Mouse (Mus musculus) liver, embryonic 11.5 days (tissue): ENCODE data around the gene Il3. TPM values are rescaled to one million over a fixed set of nuclear protein-coding genes. Genes with fewer than 3 reads are reported as not detected.

Experiments
- ATAC-seq: fragments of 200-750 bp; cut with Nextera tagmentation; replicated peaks from 2 replicates; pipeline ENCODE4 v1.8.0; 2017; ENCODE audit warnings: moderate number of reproducible peaks, mild to moderate bottlenecking, moderate TSS enrichment, moderate library complexity; ENCODE audit not compliant: low FRiP score
- DNase-seq: peaks from one replicate; pipeline ENCODE4 v3.0.0-alpha.2; 2017; ENCODE audit warnings: low spot score
- H3K27ac ChIP-seq: fragments of 300-500 bp; sonication (generic); 2 replicates; pipeline ENCODE4 v1.5.1; 2014; ENCODE audit warnings: mild to moderate bottlenecking, low read depth, low read length, control low read depth
- H3K27me3 ChIP-seq: fragments of 300-500 bp; sonication (generic); replicated peaks from 2 replicates; pipeline ENCODE4 v1.6.1; 2014; ENCODE audit warnings: low read length, mixed read lengths; ENCODE audit not compliant: control insufficient read depth, insufficient read depth
- H3K36me3 ChIP-seq: fragments of 300-500 bp; sonication (generic); 2 replicates; pipeline ENCODE4 v1.6.1; 2014; ENCODE audit warnings: mild to moderate bottlenecking, low read length, moderate library complexity, mixed read lengths; ENCODE audit not compliant: control insufficient read depth, insufficient read depth
- H3K4me1 ChIP-seq: fragments of 300-500 bp; sonication (generic); replicated peaks from 2 replicates; pipeline ENCODE4 v1.6.1; 2014; ENCODE audit warnings: low read length, mixed read lengths; ENCODE audit not compliant: control insufficient read depth, insufficient read depth
- H3K4me2 ChIP-seq: fragments of 300-500 bp; sonication (generic); 2 replicates; pipeline ENCODE4 v1.6.1; 2014; ENCODE audit warnings: mild to moderate bottlenecking, control low read depth, moderate library complexity
- H3K4me3 ChIP-seq: fragments of 300-500 bp; sonication (generic); 2 replicates; pipeline ENCODE4 v1.5.1; 2014; ENCODE audit warnings: low read depth, low read length, control low read depth
- H3K9ac ChIP-seq: fragments of 300-500 bp; sonication (generic); 2 replicates; pipeline ENCODE4 v1.6.1; 2014; ENCODE audit warnings: low read depth, low read length, control low read depth
- H3K9me3 ChIP-seq: fragments of 300-500 bp; sonication (generic); 2 replicates; pipeline ENCODE4 v1.6.1; 2016; ENCODE audit warnings: low read length, inconsistent platforms, mixed read lengths; ENCODE audit not compliant: control insufficient read depth
- WGBS: fragments of 180-500 bp; shearing (Covaris S2); extraction: QIAGEN DNeasy Blood & Tissue Kit; methylation state at CpG from one replicate; pipeline ENCODE4 v1.1.7; 2014; 5-methylcytosine and 5-hydroxymethylcytosine counted together
- polyA plus RNA-seq: library from polyadenylated mRNA; unstranded; fragments of >200 nt; fragmentation: Nextera tagmentation; extraction: Ambion mirVana; gene quantifications from 2 replicates; pipeline ENCODE4 v1.2.1, GENCODE M21; 2014

The Il3 gene
- not detected in 2 replicates for polyA plus RNA-seq

DNA sequence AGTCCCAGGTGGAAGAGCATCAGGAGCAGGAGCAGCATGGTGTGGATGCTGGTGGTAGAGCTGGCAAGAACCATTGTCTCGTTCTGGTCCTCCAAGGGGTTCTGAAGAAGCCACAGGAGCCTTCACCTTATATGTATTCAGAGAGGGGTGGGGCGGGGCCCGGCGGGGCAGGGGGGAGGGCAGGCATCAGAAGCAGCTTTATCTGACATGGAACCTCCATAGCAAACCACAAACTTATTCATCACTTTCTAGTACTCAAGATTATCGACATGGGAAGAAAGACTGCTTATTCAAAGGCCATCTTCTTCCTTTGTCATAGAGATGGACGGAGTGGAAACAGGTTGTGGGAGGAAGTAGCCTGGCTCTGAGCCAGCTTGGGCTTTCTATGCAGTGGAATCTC lies at the start of gene Il3:
TSS of gene Il3 (minus strand) at position 101 of the 400 bp plus-strand sequence.
- no peak for DNase-seq
- no peaks in the 10 kb centered on the region for H3K36me3 ChIP-seq
- H3K4me1 ChIP-seq, result no peaks in the 10 kb centered on the region
- ATAC-seq, result no peak
- no peaks in the 10 kb centered on the region for H3K27me3 ChIP-seq
- H3K9ac ChIP-seq, result no peak within 1 kb of the TSS
- no peak within 1 kb of the TSS for H3K4me3 ChIP-seq
- H3K4me2 ChIP-seq, result no peak within 1 kb of the TSS
- 67% methylated on average over 6 of the region's 6 CpGs for WGBS
- H3K27ac ChIP-seq, result no peak within 1 kb of the TSS
- H3K9me3 ChIP-seq, result no peaks in the 10 kb centered on the region

DNA sequence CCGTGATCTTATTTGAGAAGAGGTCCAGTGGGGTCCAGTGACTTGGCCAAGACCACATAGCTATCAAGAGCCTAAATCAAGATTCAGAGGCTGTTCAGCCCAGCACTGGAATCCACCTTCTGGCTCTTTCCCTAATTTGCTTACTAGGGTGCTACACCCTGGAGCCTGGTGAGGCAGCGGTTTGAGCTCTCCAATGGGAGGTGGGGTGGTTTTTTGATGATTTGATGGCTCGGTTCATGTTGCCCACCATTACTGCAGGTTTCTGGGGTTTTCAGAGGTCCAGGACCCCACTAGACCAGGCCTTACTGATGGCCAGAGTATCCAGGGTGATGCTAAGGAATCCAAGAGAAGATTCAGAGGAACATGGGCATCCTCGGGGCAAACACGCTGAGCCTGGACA lies 48.3 kb upstream of the Il3 start:
- 84% methylated on average over 5 of the region's 5 CpGs for WGBS
- Histone ChIP-seq H3K4me2 (peak overlapping the region; percentile 41), H3K36me3 (no peaks in the 10 kb centered on the region), H3K4me1 (peaks cover 24% of the 10 kb centered on the region), H3K4me3 (no peak overlapping the region), H3K27ac (peak overlapping the region; percentile 79; the same call in 1 of the 2 replicates), H3K9ac (no peak overlapping the region), H3K9me3 (no peaks in the 10 kb centered on the region), H3K27me3 (no peaks in the 10 kb centered on the region)
- no peak for ATAC-seq
- DNase-seq, result no peak

DNA sequence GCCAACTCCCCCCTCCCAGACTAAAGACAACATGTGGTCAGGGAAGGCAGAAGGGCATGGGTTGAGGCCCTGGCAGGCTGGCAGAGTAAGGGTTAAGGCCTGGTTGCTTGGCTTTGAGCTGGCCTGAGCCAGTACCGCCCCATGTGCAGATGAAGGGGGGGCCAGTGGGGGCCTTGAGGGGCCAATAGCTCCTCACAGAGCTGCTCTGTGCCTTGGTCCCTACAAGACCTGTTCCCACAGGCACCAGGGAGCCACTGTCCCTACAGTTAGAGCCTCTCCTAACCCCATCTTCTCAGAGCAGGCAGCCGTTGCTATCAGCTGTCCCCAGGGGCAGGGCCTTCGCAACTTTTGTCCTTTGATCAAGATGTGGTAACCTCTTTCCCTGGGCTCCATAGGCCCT lies 47.7 kb upstream of the Il3 start:
- H3K27me3 ChIP-seq, result no peaks in the 10 kb centered on the region
- H3K9me3 ChIP-seq, result no peaks in the 10 kb centered on the region
- WGBS, result 18% methylated on average over 3 of the region's 3 CpGs
- no peak overlapping the region for H3K4me3 ChIP-seq
- H3K4me2 ChIP-seq, result peak overlapping the region; percentile 41; the same call in 1 of the 2 replicates
- peak; percentile 33 for DNase-seq
- no peak overlapping the region for H3K9ac ChIP-seq
- H3K36me3 ChIP-seq, result no peaks in the 10 kb centered on the region
- peak; percentile 81 for ATAC-seq
- H3K4me1 ChIP-seq, result peaks cover 24% of the 10 kb centered on the region
- H3K27ac ChIP-seq, result peak overlapping the region; percentile 79

DNA sequence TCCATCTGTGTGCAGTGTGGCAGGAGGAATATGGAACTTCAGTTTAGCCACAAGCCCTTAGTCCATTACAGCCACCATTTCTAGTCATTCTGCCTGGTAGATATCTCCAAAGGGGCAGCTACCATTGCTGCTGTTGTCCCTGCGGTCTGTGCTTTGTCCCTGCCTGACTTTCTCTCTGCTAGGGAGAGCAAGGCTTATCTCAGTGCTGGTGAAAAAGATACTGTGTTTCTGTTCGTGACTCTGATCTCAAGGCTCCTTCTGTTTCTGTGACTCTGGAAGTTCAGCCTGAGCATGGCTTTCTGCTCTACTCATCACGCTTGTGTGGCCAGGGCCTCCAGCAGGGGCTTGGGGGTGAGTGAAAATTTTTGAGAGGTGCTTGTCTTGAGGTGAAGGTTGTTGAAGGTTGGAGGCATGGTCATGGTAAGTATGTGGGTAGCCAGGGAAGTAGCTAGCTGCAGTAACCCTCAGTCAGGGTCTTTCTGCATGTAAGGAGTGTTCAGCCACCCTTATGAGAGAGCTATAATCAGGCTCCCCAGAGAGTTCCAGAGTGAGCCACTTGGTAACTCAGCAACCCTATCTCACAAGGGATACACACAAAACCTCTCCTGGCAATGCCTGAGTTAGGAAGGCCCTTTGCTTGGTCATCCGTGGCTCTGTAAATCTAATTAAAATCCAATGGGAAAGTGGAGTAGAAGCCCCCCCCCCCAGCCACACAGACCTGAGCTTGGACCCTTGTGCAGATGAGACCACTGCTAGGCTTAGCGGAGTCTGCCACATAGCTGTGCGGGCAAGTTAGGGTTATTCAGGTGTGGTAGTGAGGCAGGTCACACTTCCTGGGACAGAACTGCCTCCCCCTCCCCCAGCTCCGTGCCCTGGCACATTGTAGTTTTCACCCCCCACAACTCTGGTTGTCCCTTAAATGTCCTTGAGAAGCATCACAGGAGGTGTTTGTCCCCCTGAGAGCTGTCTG lies 46.6 kb upstream of the Il3 start:
- Histone ChIP-seq H3K4me2 (peak overlapping the region; percentile 31), H3K4me3 (no peak overlapping the region), H3K9me3 (no peaks in the 10 kb centered on the region), H3K27me3 (no peaks in the 10 kb centered on the region), H3K27ac (peak overlapping the region; percentile 79), H3K4me1 (peaks cover 24% of the 10 kb centered on the region), H3K9ac (peak overlapping the region; percentile 10; the same call in 1 of the 2 replicates), H3K36me3 (no peaks in the 10 kb centered on the region)
- no peak for DNase-seq
- peak; percentile 64 for ATAC-seq
- WGBS, result 63% methylated on average over 7 of the region's 7 CpGs

GRCm38 (mm10) chr11:54312603-54313002 lies 45.5 kb upstream of the Il3 start:
- H3K4me3 ChIP-seq, result no peak overlapping the region
- peak overlapping the region; percentile 79; the same call in 1 of the 2 replicates for H3K27ac ChIP-seq
- H3K9ac ChIP-seq, result no peak overlapping the region
- WGBS, result 29% methylated on average over 1 of the region's 1 CpGs
- H3K4me2 ChIP-seq, result no peak overlapping the region; the same call in 1 of the 2 replicates
- peaks cover 24% of the 10 kb centered on the region for H3K4me1 ChIP-seq
- H3K36me3 ChIP-seq, result no peaks in the 10 kb centered on the region
- DNase-seq (no peak), ATAC-seq (no peak)
- H3K27me3 ChIP-seq, result no peaks in the 10 kb centered on the region
- no peaks in the 10 kb centered on the region for H3K9me3 ChIP-seq

DNA sequence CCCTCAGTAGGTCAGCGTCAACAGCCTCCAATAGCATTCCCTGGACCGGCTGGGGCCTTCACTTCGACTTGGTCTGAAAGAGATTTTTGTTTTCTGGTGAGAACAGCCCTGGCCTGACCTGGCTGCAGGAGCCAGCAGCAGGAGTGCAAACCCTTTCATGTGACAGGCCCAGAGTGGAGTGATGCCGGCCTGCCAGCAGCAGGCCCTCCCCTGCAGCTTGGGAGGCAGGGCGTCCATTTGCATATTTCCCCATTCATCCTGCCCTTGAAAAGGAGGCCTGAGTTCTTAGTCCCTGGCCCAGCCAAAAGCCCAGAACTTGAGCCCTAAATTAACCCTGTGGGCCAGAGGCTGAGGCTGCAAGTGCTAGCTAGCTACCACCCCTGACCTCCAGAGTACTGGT lies 44.9 kb upstream of the Il3 start:
- DNase-seq (no peak), ATAC-seq (no peak)
- Histone ChIP-seq H3K27ac (no peak overlapping the region), H3K9me3 (no peaks in the 10 kb centered on the region), H3K36me3 (no peaks in the 10 kb centered on the region), H3K4me1 (peaks cover 24% of the 10 kb centered on the region), H3K4me3 (no peak overlapping the region), H3K27me3 (0 out of 2 replicates have a peak, but pooled peaks cover 2% of the 10 kb centered on the region), H3K9ac (no peak overlapping the region), H3K4me2 (no peak overlapping the region)
- 34% methylated on average over 5 of the region's 5 CpGs for WGBS

DNA sequence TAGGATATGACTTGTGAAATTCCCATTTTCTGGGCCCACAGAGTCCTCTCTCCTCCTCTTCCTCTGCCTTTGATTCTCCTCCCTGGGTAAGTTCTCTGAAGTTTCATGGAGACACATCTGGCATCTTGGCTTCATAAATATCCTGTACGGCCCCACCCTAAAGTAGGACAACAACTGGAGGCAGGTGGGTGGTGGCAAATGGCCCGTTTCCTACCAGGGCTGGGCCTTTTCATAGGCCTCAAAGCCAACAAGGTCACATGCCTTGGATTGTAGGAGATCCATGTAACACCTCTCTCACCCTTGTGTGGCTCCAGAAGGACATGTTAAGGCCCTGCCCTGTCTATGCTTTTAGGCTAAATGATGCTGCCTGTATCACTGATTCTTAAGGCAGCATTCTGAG lies 43.5 kb upstream of the Il3 start:
- Histone ChIP-seq H3K9ac (no peak overlapping the region), H3K4me3 (no peak overlapping the region), H3K36me3 (no peaks in the 10 kb centered on the region), H3K9me3 (no peaks in the 10 kb centered on the region), H3K27ac (no peak overlapping the region), H3K27me3 (peaks cover 5% of the 10 kb centered on the region), H3K4me1 (peaks cover 24% of the 10 kb centered on the region), H3K4me2 (no peak overlapping the region)
- WGBS, result 73% methylated on average over 2 of the region's 2 CpGs
- ATAC-seq (no peak), DNase-seq (no peak)

GRCm38 (mm10) chr11:54307139-54307816 lies 40.2 kb upstream of the Il3 start:
- ATAC-seq, result 0 out of 2 replicates have a peak, but pooled peaks have one; percentile 56
- no peak overlapping the region for H3K4me2 ChIP-seq
- H3K27ac ChIP-seq, result no peak overlapping the region
- no peak overlapping the region for H3K9ac ChIP-seq
- DNase-seq, result no peak
- peaks cover 10% of the 10 kb centered on the region for H3K4me1 ChIP-seq
- H3K4me3 ChIP-seq, result no peak overlapping the region
- H3K9me3 ChIP-seq, result no peaks in the 10 kb centered on the region
- peaks cover 38% of the 10 kb centered on the region for H3K27me3 ChIP-seq
- 61% methylated on average over 7 of the region's 7 CpGs for WGBS
- H3K36me3 ChIP-seq, result no peaks in the 10 kb centered on the region
